Mouse (Mus musculus): Measurements from ENCODE around the gene Gtf2f2. TPM values are rescaled to one million over a fixed set of nuclear protein-coding genes. Genes with fewer than 3 reads are reported as not detected.

Gene Gtf2f2
- total RNA-seq (2015; ENCODE audit: low replicate concordance) = 8.0 and 11.5 TPM in 2 replicates
- total RNA-seq (2017; ENCODE audit: low replicate concordance) = 6.2 and 17.8 TPM in 2 replicates

DNA sequence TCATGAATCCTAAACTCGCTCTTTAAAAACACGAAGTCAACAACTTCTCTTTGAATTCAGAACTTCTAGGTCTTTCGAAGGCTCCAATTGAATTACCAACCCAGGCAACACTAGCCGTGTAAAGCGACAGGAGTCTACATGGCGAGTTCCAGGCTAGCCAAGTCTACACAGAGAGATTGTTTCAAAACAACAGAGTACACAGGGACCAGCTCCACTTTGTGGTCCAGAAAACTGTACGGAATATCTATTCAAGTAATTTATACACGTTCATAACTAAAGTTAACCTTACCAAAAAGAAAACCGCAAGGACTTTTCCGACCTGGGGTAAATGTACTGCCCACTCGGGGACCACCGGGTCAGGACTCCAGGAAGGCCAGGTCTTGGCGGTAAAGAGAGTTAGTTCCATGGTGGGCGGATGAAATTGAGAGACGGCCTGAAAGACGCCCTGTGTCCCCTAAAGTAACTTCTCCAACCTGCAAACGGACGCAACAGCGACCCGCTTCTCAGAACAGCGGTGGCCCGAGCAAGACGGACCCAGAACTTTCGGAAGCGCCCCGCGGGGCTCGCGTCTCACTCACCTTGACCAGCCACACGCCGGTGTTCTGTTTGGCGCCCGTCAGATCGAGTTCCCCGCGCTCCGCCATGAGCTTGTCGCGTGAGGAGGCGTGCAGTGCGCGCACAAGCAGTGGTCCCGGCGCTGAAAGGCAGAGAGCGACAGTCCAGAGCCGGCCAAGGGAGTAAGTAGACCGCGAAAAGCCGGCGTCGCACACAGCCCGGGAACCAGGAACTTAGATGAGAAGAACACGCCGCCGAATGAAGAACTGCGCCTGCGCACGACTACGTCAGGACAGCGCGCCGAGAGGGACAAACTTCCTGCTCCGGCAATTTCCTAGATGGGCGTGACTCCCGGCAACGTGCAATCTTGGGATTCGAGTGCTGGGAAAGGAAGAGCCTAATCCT, at the start of gene Gtf2f2:
TSS of gene Gtf2f2 (minus strand) at position 764 of the 960 bp plus-strand sequence.
- peak; percentile 88 for ATAC-seq (replicated peaks; ENCODE audit: low FRiP score, poor library complexity, severe bottlenecking)

DNA sequence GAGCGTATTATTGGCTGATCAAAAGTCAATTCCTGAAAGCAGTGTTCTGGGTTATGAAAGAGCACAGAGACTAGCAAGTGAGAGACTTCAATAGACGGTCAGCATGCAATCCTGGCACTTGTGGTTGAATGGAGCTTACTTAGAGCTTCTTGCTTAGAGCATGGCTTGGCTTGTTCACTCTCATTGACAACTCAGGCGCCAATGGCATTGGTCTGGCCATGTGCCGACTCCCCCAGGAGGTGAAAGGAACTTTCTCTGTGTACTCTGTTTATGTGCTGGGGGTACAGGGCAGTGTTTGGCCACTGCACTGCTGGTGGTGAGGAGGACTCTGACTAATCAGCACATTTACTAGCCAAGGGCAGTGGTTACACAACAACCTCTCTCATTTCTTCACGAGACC, 48.8 kb upstream of the Gtf2f2 start:
- ATAC-seq (replicated peaks; ENCODE audit: low FRiP score, poor library complexity, severe bottlenecking) = no peak

DNA sequence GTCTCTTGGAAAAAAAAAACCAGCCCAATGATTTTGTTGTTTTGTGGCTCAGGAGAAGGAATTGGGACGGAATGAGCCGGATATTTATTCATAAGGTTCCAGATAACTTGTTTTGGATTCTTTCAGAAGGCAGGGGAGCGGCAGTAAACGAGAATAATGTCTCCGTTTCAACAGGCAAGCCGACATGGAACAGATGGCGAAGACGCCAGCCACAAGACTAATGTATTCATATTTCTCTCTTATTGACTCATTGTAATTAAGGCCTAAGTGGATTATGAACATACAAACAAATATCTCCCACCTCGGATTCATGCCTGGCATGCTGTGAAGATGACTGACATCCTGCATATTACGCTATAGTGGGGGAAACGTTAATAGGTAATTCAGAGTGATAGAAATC, 43.1 kb upstream of the Gtf2f2 start:
- no peak for ATAC-seq (replicated peaks; ENCODE audit: low FRiP score, poor library complexity, severe bottlenecking)

DNA sequence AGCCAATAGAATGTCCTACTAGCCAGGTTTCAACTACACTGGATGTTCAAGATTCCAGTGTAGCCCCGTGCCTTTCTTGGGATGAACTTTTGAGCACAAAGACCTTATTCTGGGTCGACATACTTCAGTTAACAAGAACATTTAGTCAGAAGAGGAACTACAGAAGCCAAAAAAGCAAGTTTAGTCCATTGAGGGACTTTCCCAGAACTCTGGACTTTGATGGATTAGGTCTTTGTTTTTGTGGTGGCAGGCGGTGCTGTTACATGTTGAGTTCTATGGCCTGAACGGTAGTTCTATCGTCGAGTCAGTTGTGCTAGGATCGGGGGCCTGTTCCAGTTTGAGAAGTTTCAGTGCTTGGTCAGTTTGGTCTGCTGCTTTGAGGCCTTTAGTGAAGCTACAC, 41.3 kb upstream of the Gtf2f2 start:
- no peak for ATAC-seq (replicated peaks; ENCODE audit: low FRiP score, poor library complexity, severe bottlenecking)

DNA sequence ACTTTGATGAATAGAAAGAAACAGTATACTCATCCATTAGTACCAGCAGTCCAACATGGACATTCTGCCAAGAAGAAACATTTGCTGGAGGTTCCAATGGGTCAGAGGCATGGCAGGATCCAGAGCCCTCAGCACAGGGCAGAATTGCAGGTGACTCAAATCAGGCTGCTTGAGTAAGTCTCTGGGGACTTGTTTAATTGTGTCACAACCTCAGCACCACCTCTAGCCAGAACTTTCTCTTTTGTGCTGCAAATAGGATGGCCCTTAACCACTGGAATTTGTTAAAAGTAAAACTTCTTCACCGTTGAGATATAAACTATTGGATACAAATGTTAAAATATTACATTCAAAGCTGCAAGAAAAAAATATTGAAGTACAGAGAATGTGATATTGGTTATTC, 35.1 kb upstream of the Gtf2f2 start:
- ATAC-seq (replicated peaks; ENCODE audit: low FRiP score, poor library complexity, severe bottlenecking) = no peak

DNA sequence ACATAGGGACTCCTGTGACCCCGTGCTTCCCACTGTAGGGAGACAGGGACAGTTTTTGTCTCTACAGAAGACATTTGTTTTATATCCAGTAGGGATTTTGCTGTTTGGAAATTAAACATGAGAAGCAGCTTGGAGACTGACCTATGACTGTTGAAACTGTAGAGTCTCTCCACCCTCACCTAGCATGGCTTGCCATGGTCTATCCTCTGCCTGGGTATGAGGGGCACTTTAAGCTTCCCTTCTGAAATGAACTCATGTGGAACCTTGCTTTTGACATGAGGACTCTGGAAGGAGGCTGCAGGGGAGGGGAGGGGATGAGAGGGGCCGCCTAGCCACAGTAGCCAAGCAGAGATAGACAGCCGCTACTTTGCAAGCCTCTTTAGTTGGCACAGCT, 33.5 kb upstream of the Gtf2f2 start:
- ATAC-seq (replicated peaks; ENCODE audit: low FRiP score, poor library complexity, severe bottlenecking) = no peak

DNA sequence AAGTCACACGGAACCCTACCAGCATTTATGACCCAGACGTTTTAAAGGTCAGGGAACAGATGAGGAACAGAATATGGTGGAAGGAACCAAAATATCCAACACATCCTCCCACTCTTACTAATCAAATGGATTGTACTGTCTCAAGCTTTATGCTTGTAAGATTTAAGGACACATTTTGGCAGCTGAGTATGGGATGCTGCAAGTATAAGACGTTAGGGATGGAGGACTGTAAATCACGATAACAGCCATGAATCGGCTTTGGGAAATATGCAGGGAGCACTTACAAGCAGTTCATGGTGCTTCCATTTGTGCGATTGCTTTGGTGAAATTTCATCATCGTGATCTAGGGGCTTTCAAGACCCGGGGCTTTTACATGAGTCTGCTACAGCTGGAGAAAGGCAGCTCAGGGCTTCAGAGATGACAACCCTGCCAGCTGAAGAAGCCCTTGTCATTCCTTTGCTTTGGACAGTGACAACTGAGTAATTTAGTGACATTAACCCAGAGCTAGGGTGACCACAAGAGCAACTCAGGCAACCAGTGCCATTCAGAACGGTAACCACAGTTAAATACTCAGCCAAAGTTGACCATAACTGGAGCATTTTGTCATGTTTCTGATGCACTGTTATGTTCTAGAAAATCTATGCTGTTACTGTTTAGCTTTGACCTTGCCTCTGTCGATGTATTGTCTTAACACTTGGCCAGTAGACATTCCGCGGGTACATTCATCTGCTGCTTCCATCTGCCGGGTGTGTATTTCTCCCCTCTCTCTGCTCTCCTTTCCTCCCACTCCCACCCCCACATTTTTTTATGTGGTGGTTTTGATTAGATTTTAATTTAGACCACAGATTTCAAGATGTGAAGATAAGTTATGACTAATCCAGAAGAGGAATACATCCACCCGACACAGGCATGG, 32.8 kb upstream of the Gtf2f2 start:
- ATAC-seq (replicated peaks; ENCODE audit: low FRiP score, poor library complexity, severe bottlenecking) = no peak

DNA sequence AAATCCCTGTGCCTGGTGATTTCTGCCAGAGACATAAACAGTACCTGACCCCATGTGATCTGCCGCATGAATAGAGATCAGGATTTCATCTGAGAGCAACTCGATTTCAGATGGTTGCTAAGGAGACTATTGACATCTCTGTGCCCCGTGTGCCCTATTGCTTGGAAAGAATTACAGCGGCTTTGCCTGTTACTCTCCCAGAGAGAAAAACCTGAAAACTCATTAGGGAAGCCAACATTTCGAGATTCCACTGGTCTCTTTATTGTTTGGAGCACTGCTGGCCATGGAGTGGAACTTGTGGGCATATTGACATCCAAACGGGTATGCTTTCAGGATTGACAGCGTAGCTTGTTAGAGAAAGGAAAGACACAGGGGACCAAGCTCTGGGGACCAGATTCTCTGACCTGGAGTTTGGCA, 22.6 kb upstream of the Gtf2f2 start:
- no peak for ATAC-seq (replicated peaks; ENCODE audit: low FRiP score, poor library complexity, severe bottlenecking)

DNA sequence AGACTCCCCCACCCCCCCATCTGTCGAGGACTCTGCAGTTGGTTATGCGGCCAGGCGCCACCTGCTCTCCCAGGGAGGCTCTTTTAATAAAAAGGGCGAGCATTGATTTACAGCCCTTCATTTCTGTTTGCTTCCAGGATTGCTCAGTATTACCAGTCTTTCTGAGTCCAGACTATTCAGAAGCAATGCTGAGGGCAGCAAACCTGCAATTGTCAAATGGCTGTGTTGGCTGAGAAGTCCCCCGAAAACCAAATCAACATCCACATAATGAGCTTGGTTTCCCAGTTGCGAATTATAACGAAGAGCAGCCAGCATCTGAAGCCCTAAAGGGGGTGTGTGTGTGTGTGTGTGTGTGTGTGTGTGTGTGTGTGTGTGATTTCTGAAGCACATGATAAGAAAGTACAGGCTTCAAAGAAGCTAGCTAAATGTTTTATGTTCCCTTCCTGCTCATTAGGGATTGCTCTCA, 22.0 kb upstream of the Gtf2f2 start:
- ATAC-seq (replicated peaks; ENCODE audit: low FRiP score, poor library complexity, severe bottlenecking) = no peak

DNA sequence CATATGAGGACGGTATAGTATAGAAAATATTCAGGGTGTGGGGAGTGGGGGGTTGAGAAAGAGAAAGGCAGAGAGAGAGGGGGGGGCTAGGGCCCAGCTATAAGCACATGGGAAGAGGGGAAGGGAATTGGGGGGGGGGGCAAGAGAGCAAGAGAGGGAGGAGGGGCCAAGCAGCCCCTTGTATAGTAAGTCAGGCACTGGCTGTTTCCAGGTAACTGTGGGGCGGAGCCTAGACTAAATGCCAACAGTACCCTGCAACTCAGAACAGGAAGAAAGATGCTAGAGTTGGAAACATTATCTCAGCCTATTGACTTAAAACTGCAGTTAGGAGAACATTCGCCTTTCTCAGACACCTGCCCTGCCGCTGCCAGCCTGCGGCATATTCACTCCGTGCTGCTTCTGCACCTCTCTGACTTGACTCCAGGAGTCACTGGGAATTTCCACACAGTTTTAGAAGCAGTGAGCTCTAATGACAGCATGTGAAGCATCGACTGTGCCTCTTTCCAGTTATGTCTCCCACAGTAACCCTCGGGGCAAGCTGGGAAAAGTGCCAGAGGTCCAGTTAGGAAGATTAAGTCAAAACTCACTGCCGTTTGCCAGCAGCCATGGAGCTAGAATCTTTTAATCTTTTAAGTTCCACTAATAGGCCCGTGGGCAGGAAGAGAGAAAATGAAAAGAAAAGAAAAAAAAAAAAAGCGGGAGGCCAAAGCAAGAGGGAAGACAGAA, 20.6 kb upstream of the Gtf2f2 start:
- no peak for ATAC-seq (replicated peaks; ENCODE audit: low FRiP score, poor library complexity, severe bottlenecking)

DNA sequence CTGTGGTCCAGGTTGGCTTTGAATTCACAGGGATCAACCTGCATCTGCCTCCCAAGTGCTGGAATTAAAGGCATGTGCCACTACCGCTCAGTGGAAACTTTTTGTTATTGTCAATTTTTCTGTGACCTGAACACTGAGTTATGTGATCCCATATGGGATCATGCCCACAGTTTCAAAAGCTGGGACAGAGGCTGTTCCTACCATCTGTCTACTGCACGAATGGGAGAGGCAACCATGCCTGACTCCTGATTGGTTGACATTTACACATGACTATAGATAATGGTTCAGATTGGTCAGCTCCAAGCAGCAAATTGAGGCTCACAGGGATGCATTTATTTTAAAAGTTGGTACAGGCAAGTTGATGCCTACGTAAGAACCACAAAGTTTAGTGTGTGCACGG, 14.0 kb upstream of the Gtf2f2 start:
- ATAC-seq (replicated peaks; ENCODE audit: low FRiP score, poor library complexity, severe bottlenecking) = no peak

DNA sequence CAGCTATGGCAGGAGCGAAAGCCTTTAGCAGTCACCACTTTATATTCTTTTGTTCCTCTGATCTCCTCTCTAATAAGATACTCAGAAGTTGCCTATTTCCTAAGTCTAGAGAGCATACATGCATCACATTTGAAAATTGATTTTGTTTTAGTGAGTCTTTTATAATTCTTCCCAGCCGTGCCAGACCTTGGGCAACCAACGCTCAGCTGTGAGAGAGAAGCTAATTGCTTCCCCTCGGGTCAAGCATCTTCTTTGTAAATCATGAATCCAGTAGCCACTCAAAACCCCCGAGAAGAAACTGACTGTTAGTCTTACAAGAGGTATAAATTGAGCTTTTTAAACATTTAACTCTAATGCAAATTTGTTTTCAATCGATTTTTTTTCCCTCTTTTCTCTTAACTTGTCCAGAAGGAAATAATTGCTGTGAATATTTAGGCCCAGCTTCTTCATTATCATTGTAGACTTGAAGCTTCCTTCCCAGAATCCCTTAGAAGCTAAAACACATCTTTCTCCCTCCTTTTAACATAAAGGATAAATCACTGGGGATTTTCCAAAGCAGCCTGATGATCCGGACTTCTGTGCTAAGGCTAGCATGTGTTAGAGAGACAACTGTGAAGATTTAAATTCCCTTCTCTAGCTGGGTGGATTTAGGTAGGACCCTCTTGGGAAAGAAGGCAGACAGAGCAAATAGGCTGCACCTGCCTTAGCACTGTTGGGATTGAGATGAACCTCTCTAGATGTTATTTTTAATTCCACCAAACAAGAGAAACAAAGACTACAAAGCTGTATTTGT, 10.5 kb upstream of the Gtf2f2 start:
- no peak for ATAC-seq (replicated peaks; ENCODE audit: low FRiP score, poor library complexity, severe bottlenecking)

DNA sequence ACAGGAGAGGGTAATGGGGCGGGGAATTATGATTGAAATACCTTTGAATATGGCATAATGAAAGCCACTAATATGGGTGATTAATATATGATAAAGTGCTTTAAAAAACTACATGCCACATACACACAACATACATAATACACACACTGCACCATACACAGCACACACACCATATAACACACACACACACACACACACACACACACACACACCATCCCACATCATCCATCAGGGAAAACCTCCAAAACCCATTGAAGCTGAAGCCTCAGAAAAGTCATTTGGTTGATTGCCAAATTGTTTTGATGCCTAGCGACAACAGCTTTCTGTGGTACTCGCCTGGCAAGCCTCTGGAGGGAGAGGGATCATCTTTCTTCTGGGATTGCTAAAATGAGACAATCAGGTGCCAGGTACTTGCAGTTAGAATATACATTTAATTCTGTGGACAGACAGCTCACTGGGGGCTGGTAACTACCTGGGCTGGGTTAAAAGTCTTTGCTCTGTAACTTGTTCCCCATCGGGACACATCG, 9.7 kb upstream of the Gtf2f2 start:
- no peak for ATAC-seq (replicated peaks; ENCODE audit: low FRiP score, poor library complexity, severe bottlenecking)

DNA sequence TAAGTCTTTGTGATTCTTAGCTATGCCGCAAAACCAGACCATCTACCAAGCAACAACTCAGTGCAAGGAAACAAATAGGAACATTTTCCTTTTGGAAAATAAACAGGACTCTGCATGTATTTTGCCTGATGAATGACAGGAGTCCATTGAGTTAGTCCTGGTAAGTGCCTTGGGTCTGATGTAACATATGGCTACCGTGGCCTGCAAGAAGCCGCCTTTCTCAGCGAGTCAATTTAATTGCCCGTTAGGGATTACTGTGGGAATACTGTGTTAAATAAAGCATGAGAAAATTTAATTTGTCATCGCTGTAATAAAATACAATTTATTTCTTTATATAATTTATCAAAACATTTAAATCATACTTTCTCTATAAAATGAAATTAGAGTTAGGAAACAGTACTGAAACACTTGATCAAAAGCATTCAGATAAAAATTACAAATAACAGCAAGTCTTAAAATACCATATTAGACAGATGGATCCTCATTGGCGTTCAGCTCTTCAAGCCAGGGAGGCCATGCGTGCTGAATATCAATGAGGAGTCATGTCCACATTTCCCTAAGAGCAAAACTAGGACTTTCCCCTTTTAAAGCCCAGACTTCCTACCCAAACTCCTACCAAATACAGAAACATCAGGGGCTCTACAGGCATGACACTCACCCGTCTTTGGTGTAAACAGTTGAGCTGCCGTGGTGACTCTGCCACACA, 7.3 kb upstream of the Gtf2f2 start:
- no peak for ATAC-seq (replicated peaks; ENCODE audit: low FRiP score, poor library complexity, severe bottlenecking)

DNA sequence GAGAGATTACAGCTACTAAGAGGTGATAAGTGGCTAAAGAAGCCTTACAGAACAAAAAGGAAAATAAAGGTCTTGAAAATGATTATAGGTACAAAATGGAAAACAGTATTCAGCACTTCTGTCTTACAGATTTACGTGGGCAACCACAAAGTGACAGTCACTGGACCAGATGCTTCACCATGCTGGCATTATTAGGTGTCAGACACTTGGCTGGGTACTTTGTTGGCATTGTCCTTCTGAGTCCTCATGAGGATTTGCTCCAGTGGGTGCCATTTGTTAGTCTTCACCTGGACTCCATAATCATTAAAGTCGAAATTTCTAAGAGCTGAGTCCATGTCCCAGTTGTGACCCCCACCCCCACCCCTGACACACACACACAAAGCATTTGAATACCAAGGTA, 3.7 kb upstream of the Gtf2f2 start:
- ATAC-seq (replicated peaks; ENCODE audit: low FRiP score, poor library complexity, severe bottlenecking) = no peak

DNA sequence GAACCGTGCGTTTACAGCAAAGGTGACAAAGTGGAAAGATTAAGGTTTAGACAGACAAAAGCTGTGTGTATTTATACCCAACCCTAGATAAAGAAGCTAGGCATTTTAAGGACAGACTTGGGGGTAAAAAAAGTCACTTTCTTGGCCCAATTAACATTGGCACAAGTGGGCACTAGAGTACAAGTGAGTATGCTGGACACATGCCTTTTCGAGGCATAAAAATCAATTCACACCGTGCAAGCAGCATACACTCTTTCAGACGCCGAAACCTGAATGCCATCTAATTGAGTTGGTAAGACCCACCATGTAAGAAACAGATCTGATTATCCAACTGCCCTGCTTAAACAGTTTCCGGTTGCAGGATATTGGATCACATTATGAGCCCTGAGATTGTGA, 395 bp upstream of the Gtf2f2 start:
- ATAC-seq (replicated peaks; ENCODE audit: low FRiP score, poor library complexity, severe bottlenecking) = no peak

DNA sequence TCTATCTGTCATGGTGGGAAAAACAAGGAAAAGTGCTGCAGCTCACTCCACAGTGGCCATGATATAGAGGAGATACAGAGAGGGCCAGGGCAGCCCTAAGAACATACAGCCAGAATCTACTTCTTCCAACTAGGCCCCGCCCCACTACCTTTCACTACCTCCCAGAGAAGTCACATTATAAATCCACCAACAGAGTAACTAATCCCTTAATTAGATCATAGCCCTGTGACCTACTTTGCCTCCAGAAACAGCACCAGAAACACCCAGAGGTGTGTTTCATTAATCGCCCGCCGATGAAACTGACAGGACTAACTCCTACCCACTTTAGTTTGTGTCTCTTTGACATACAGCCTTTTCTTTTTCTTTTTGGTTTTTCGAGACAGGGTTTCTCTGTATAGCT, 1.5 kb downstream of the Gtf2f2 start:
- no peak for ATAC-seq (replicated peaks; ENCODE audit: low FRiP score, poor library complexity, severe bottlenecking)

DNA sequence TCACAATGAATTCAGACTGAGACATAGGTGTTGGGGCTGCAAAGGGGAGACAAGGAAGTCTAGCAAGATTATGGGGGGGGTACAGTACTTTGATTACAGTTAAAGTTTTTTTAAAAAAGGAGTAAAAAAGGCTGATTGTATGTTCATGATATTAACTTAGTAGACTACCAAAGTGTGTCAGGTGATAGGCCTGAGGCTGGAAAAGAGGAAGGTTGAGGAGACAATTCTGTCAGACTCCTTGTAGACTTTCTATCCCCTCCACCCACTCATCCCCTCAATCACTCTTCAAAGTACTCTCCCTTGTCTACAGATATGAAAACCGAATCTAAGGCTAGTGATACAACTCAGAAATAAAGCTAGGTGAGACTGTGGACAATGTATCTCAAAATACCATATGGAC, 2.5 kb downstream of the Gtf2f2 start:
- ATAC-seq (replicated peaks; ENCODE audit: low FRiP score, poor library complexity, severe bottlenecking) = no peak
